Mouse (Mus musculus) Patski (cell line): ENCODE measurements around the gene Srarp. TPM values are rescaled to one million over a fixed set of nuclear protein-coding genes. Genes with fewer than 3 reads are reported as not detected.

Experiments used
- ATAC-seq: fragments of 100-300 bp; one replicate; pipeline ENCODE4 v1.8.0; 2021
- CTCF ChIA-PET: fragments of 350-600 bp; sonication (Branson Sonifier 250); formaldehyde crosslinking; loops from one replicate; lab custom pipeline; 2022; ENCODE audit warnings: inconsistent platforms; lab: Charles Lee
- POLR2A ChIA-PET: fragments of 350-600 bp; sonication (Branson Sonifier 250); formaldehyde crosslinking; loops from one replicate; lab custom pipeline; 2022; ENCODE audit warnings: antibody characterized with exemption, inconsistent platforms; lab: Charles Lee
- DNase-seq: peaks from one replicate; pipeline ENCODE4 v3.0.0-alpha.2; 2011; ENCODE audit warnings: low read depth, low spot score
- H3K27me3 ChIP-seq: fragments of 371-371 bp; one replicate; pipeline ENCODE4 v1.5.1; 2021
- CTCF ChIP-seq: fragments of 100-300 bp; IDR thresholded peaks from one replicate; pipeline ENCODE4 v1.5.1; 2021
- in situ Hi-C: fragments of 300-500 bp; cut with MboI; formaldehyde crosslinking; loops from 3 replicates; pipeline ENCODE4 v1.11.1; 2018; ENCODE audit warnings: low pct_unique_long_range_greater_than_20kb, mixed read lengths
- polyA plus RNA-seq: library from polyadenylated mRNA; unstranded; gene quantifications from one replicate; pipeline ENCODE4 v1.2.3, GENCODE M21; 2021

The Srarp gene
- polyA plus RNA-seq, 1 experiment from 2014 or later = 0.06 TPM

DNA sequence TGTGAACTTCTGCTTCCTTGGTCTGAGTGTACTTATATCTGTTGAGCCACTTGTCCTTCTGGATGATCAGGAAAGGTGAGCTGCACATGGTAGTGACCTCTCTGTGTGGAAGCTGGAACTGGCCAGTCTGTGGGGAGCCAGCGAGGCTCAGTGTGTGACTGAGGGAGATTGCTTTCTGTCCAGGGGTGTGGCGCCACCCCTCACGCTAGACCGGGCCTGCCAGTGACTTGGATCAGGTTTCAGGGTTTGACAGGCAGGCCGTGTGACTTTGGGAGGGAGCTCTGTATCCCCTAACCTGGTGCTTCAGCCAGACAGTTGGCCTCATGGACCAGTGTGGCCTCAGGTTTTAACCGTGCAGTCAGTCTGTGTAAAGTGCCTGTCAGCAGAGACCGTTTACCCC is 22.3 kb upstream of the Srarp start:
- no peaks in the 10 kb centered on the region for H3K27me3 ChIP-seq
- no peak for TF ChIP-seq CTCF
- ChIA-PET CTCF (no interaction called here), POLR2A (no interaction called here)
- no peak for DNase-seq
- ATAC-seq = no peak
- in situ Hi-C loops = no loop called here

DNA sequence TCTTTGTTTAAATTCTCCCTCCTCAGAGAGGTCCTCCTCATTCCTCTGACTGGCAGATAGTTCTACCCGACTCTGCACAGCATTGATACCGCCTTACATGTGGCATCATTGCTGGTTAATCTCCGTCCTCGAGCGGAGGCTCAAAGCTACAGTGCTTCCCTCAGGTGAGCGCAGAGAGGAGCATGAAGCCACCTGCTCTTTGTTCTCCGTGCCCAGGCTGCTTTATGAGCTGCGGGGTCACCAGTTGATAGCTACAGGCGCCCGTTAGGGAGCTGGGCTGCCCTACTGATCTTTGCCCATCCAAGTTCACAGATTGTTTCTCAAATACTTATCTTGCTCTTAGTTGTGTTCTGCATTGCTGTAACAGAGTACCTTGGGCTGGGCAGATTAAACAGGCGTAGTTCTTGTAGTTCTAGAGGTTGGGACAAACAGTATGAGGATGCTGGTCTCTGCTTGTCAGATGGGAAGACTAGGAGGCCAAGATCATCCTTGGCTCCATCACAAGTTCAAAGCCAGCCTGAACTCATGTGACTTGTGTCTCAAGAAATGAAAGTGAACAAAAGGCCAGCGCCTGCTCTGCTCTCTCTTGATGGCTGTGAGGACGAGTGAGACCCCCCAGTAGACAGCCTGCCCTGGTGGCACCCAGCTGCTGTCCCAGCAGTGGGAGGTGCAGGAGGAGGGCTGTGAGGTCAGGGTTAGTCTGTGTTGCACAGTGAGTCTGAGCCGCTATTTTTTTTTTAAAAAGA is 20.5 kb upstream of the Srarp start:
- H3K27me3 ChIP-seq = no peaks in the 10 kb centered on the region
- CTCF ChIA-PET = no interaction called here
- POLR2A ChIA-PET = no interaction called here
- no peak for DNase-seq
- no peak for TF ChIP-seq CTCF
- in situ Hi-C loops = no loop called here
- ATAC-seq = no peak

DNA sequence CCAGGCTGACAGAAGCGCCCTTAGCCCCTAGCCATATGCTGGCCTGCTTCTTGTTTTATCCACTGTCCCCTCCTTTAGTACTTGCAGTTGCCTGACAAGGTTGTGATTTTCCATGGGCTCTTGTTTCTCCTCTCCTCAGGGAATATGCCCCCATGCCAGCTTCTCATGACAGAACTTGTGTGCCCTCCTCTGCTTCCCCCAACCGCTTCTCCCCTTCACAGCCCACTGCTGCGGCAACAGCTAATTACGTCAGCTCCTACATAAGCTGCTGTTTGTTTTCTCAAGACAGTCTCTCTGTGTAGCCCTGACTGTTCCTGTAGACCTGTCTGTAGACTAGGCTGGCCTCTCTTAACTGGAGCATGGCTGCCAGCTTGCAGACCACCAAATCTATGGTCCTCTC is 19.6 kb upstream of the Srarp start:
- in situ Hi-C loops = no loop called here
- TF ChIP-seq CTCF = no peak
- ATAC-seq (no peak), DNase-seq (no peak)
- POLR2A ChIA-PET = no interaction called here
- no peaks in the 10 kb centered on the region for H3K27me3 ChIP-seq
- CTCF ChIA-PET = interaction anchor here (1.1 kb wide), 1 partner anchor 12 kb away, joined by 3 read pairs; no protein-coding TSS in a partner anchor

DNA sequence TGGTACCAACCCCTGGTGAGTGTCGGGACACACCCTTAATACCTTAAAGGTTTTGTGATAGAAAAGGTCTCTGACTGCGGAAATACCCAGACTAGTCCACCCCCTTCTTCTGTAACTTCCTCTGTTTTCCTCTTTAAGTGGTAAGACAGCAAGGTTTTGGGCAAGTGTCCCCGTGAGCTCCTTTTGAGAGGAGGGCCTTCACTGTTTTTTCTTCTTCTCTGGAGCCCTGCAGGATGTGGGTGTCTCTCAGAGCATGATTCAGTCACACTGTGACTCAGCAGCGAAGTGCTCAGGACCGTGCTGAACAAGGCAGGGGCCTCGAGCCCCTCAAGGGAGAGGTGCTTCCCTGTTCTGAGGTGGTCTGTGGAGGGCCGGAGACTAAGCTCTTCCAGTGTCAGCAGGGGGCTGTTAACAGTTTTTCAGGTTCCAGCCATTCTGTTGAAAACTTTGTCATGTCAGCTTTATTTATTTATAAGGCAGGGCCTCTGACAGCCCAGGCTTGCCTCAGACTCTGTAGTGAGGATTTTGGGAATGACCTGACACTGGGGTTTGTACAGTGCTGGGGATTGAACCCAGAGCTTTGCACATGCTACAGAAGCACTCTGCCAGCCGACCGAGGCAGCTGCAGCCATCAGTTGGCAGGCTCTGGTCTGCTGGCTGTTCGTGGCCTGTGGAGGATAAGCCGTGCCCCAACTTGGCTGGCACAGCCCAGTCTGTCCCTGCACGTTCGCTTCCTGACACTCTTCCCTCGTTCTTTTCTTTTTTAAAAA is 18.9 kb upstream of the Srarp start:
- DNase-seq = no peak
- ChIA-PET POLR2A (interaction anchor here (0.7 to 0.8 kb wide), 2 partner anchors 9 to 91 kb away, joined by 3 to 4 read pairs; no protein-coding TSS in a partner anchor), CTCF (interaction anchor here (0.6 to 1.4 kb wide), 6 partner anchors 9 to 48 kb away, joined by 3 to 4 read pairs (median 3); no protein-coding TSS in a partner anchor)
- no peak for ATAC-seq
- H3K27me3 ChIP-seq = no peaks in the 10 kb centered on the region
- TF ChIP-seq CTCF = no peak
- in situ Hi-C loops = no loop called here

DNA sequence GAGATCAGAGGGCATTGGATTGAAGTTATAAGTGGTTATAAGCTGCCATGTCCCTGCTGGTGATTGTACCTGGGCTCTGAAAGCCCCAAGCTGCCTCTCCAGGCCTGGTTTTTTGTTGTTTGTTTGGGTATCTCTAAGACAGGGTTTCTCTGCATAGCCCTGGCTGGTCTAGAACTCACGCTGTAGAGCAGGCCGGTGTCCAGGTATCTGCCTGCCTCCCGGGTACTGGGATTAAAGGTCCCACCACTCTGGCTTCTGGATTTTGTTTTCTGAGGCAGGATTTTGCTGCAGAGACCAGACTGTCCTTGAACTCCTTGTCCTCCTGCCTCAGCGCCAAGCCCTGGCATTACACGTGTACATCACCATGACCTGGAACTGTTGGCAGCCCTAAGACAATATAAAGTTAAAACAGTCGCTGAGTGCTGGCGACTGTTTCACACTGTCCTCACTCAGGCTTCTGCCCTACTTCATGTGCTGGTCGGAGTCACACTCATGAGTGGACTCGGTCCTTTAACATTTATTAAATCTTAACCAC is 16.1 kb upstream of the Srarp start:
- no peak for ATAC-seq
- CTCF ChIA-PET = no interaction called here
- POLR2A ChIA-PET = no interaction called here
- in situ Hi-C loops = no loop called here
- no peak for TF ChIP-seq CTCF
- DNase-seq = no peak
- H3K27me3 ChIP-seq = no peaks in the 10 kb centered on the region

DNA sequence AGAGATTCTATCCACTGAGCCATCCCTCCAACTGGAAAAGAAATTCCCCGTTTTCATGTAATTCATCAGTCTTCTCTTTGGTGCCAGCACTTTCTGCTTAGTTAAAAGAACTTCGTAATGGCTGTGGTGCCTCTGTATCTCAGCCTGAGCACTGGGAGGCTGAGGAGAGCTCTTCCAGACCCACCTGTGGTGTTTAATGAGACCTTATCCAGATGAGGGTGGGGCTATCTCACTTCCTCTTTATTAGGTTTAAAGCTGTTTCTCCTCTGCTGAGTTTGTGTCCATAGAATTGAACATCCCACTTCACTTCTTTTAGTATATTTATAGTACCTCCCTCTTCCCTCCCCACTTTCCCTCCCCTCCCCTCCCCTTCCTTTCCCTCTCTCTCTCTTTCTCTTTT is 15.3 kb upstream of the Srarp start:
- H3K27me3 ChIP-seq = no peaks in the 10 kb centered on the region
- CTCF ChIA-PET = no interaction called here
- DNase-seq (no peak), ATAC-seq (no peak)
- in situ Hi-C loops = no loop called here
- POLR2A ChIA-PET = no interaction called here
- no peak for TF ChIP-seq CTCF

DNA sequence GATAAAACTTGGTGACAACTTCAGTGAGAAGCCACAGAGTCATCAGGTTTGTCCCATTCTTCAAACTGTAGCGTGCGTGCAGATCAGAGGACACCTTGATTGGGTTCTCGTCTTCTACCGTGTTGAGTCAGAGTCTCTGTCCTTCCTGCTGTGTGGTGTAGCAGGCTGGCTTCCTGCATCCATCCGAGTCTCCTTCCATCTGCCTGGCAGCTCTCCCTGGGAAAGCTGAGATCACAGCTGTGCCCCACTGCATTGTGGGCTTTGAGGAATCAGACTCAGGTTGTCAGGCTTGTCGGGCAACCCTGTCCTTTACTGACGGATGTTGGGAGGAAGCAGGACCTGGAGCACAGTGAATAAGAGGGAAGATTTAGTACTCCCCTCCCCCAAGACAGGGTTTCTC is 10.3 kb upstream of the Srarp start:
- POLR2A ChIA-PET = interaction anchor here (0.6 kb wide), 1 partner anchor 9 kb away, joined by 3 read pairs; no protein-coding TSS in a partner anchor
- TF ChIP-seq CTCF = no peak
- in situ Hi-C loops = no loop called here
- ATAC-seq = no peak
- no peaks in the 10 kb centered on the region for H3K27me3 ChIP-seq
- CTCF ChIA-PET = interaction anchor here (1.5 kb wide), 1 partner anchor 15 kb away, joined by 3 read pairs; no protein-coding TSS in a partner anchor
- no peak for DNase-seq

DNA sequence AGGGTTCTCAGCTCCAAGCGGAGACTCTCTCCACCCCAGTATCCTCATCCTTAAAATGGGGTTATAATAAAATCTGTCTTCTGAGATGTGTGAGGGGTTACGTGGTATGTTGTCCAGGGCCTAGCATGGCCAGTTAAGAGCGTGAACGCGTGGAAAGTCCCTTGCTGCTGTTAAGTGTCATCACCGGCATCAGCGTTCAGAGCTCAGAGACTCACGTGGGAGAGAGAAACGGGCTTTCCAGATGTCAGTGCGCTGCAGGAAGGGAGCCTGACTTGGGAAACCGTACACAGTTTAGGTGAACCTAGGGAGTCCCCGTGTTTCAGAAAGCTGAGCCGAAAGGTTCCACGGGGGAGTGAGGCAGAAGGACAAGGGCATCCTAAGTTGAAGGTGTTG is 9.4 kb upstream of the Srarp start:
- CTCF ChIA-PET = no interaction called here
- in situ Hi-C loops = no loop called here
- ATAC-seq (no peak), DNase-seq (no peak)
- no peak for TF ChIP-seq CTCF
- POLR2A ChIA-PET = interaction anchor here (0.6 kb wide), 1 partner anchor 9 kb away, joined by 4 read pairs; no protein-coding TSS in a partner anchor
- H3K27me3 ChIP-seq = no peaks in the 10 kb centered on the region

DNA sequence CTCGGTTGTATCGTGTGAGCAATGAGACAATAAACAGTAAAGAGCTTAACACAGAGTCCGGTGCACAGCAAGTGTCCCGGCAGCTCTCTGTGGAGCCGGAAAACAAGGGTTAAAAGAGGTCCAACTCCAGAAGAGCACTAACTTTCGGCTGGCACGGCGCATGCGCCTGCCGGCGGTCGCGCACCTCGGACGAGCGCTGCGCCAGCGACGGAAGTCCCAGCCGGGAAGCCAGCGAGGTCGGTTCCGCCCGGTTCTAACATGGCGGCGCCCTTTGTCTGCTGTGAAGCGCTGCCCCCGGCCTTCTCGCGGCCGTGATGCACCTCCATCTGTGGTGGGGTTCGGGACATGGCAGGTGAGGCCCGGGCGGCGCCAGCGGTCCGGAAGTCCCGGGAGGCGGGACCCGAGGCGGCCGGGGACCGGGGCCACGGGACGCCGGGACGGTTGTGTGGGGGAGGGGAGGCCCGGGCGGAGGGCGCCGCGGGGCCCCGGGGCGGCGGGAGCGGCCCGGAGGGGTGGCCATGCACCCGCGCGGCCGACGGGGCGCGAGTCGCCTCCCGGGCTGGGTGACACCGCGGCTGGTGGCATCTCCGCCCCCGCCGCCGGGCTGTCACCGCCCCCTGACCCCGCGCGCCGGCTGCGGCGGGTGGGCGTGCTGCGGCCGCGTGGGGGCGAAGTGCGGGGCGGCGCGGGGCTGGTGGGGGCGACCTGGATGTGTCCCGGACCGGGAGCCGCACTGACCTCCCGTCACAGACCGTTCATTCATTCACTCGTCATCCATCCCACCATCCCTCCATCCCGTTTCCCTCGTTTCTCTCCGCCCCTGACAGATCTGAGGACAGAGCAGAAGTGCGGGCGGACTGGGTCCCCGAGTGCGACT is 8.8 kb upstream of the Srarp start, which contains the start of gene Zbtb17:
Gene Zbtb17, plus strand, starts transcription at position 204 of the 877 bp plus-strand sequence.
- ChIA-PET CTCF (interaction anchor here (1.2 to 1.3 kb wide), 2 partner anchors 10 to 39 kb away, joined by 3 read pairs; no protein-coding TSS in a partner anchor), POLR2A (no interaction called here)
- DNase-seq (no peak), ATAC-seq (peak; percentile 26)
- in situ Hi-C loops = no loop called here
- no peaks in the 10 kb centered on the region for H3K27me3 ChIP-seq
- no peak for TF ChIP-seq CTCF
